Mouse (Mus musculus): ENCODE measurements around the gene Hdac9. TPM values are rescaled to one million over a fixed set of nuclear protein-coding genes. Genes with fewer than 3 reads are reported as not detected.

The Hdac9 gene
- total and polyA plus RNA-seq, 3 experiments, result 0.03 to 0.19 TPM; not detected in 1

GRCm38 (mm10) chr12:34871028-34871427 lies 45.9 kb downstream of the Hdac9 start (continued):
- TF ChIP-seq HCFC1 (IDR thresholded peaks at IDR 0.05; ENCODE audit: low read depth, low read length) (no peak), ZC3H11A (IDR thresholded peaks at IDR 0.05; ENCODE audit: low read depth, low read length) (no peak)

- H3K27me3 ChIP-seq (ENCODE audit: control insufficient read depth in 1 of 2, insufficient read depth in 2 of 2, low read length in 2 of 2), result no peaks in the 10 kb centered on the region
- H3K4me3 ChIP-seq (ENCODE audit: control insufficient read depth in 1 of 2, insufficient read depth in 1 of 2, low read depth in 2 of 2, low read length in 2 of 2), result no peak overlapping the region
- H3K4me1 ChIP-seq (ENCODE audit: control insufficient read depth in 1 of 2, insufficient read depth in 2 of 2, low read length in 2 of 2), result no peaks in the 10 kb centered on the region
- H3K9ac ChIP-seq (ENCODE audit: control insufficient read depth, low read depth, low read length, poor library complexity, severe bottlenecking), result no peak overlapping the region
- DNase-seq (ENCODE audit: low read depth, low spot score), result no peak
- no peak for TF ChIP-seq NELFE (IDR thresholded peaks at IDR 0.05; ENCODE audit: low read depth, low read length)
- no peak for TF ChIP-seq MYB (IDR thresholded peaks at IDR 0.05; ENCODE audit: low read depth, low read length)
- no peak for TF ChIP-seq USF2 (IDR thresholded peaks at IDR 0.05; ENCODE audit: borderline replicate concordance in 1 of 2, insufficient read depth in 1 of 2, low read depth in 1 of 2, low read length in 2 of 2)
- TF ChIP-seq POLR2A (IDR thresholded peaks at IDR 0.05; ENCODE audit: control insufficient read depth in 1 of 2, insufficient read depth in 1 of 2, low read depth in 1 of 2, low read length in 2 of 2, poor library complexity in 1 of 2), result no peak
- TF ChIP-seq MAFK (IDR thresholded peaks at IDR 0.05; ENCODE audit: borderline replicate concordance, low read depth, low read length), result no peak
- TF ChIP-seq ZNF384 (IDR thresholded peaks at IDR 0.05; ENCODE audit: low read depth, low read length), result no peak
- TF ChIP-seq MAZ (IDR thresholded peaks at IDR 0.05; ENCODE audit: low read depth, low read length), result no peak
- TF ChIP-seq ZKSCAN1 (IDR thresholded peaks at IDR 0.05; ENCODE audit: low read depth, low read length), result no peak
- no peaks in the 10 kb centered on the region for H3K79me2 ChIP-seq (ENCODE audit: control insufficient read depth, insufficient read depth, low read length, poor library complexity)
- no peaks in the 10 kb centered on the region for H3K9me3 ChIP-seq (replicated peaks; ENCODE audit: insufficient read depth, low read length)
- no peak overlapping the region for H3K27ac ChIP-seq (ENCODE audit: control insufficient read depth, low read depth, low read length)
- H3K36me3 ChIP-seq (ENCODE audit: control insufficient read depth in 1 of 2, insufficient read depth in 2 of 2, low read length in 2 of 2), result no peaks in the 10 kb centered on the region
Observed at GRCm38 (mm10) chr12:34841196-34841595, 75.7 kb downstream of the Hdac9 start.

GRCm38 (mm10) chr12:34837318-34837717 lies 79.6 kb downstream of the Hdac9 start:
- Histone ChIP-seq H3K9me3 (replicated peaks; ENCODE audit: insufficient read depth, low read length) (no peaks in the 10 kb centered on the region), H3K27ac (ENCODE audit: control insufficient read depth, low read depth, low read length) (no peak overlapping the region), H3K27me3 (ENCODE audit: control insufficient read depth in 1 of 2, insufficient read depth in 2 of 2, low read length in 2 of 2) (no peaks in the 10 kb centered on the region), H3K9ac (ENCODE audit: control insufficient read depth, low read depth, low read length, poor library complexity, severe bottlenecking) (no peak overlapping the region), H3K4me1 (ENCODE audit: control insufficient read depth in 1 of 2, insufficient read depth in 2 of 2, low read length in 2 of 2) (no peaks in the 10 kb centered on the region), H3K79me2 (ENCODE audit: control insufficient read depth, insufficient read depth, low read length, poor library complexity) (no peaks in the 10 kb centered on the region), H3K36me3 (ENCODE audit: control insufficient read depth in 1 of 2, insufficient read depth in 2 of 2, low read length in 2 of 2) (no peaks in the 10 kb centered on the region), H3K4me3 (ENCODE audit: control insufficient read depth in 1 of 2, insufficient read depth in 1 of 2, low read depth in 2 of 2, low read length in 2 of 2) (no peak overlapping the region)
- TF ChIP-seq HCFC1 (IDR thresholded peaks at IDR 0.05; ENCODE audit: low read depth, low read length) (no peak), CHD1 (IDR thresholded peaks at IDR 0.05; ENCODE audit: low read depth, low read length) (no peak), POLR2A (IDR thresholded peaks at IDR 0.05; ENCODE audit: control insufficient read depth in 1 of 2, insufficient read depth in 1 of 2, low read depth in 1 of 2, low read length in 2 of 2, poor library complexity in 1 of 2) (no peak), MYB (IDR thresholded peaks at IDR 0.05; ENCODE audit: low read depth, low read length) (no peak), POLR2AphosphoS5 (IDR thresholded peaks at IDR 0.05; ENCODE audit: borderline replicate concordance, low read depth, low read length) (no peak), EP300 (IDR thresholded peaks at IDR 0.05; ENCODE audit: low read depth in 1 of 2, low read length in 2 of 2) (no peak), MEF2A (IDR thresholded peaks at IDR 0.05; ENCODE audit: extremely low read depth, insufficient replicate concordance, low read depth, low read length, poor library complexity, severe bottlenecking) (no peak), ZKSCAN1 (IDR thresholded peaks at IDR 0.05; ENCODE audit: low read depth, low read length) (no peak), USF1 (IDR thresholded peaks at IDR 0.05; ENCODE audit: low read depth, low read length) (no peak), MXI1 (IDR thresholded peaks at IDR 0.05; ENCODE audit: low read depth, low read length) (no peak), ZNF384 (IDR thresholded peaks at IDR 0.05; ENCODE audit: low read depth, low read length) (no peak), BHLHE40 (IDR thresholded peaks at IDR 0.05; ENCODE audit: borderline replicate concordance, low read depth, low read length) (no peak), SIN3A (IDR thresholded peaks at IDR 0.05; ENCODE audit: low read length) (no peak), MYC (IDR thresholded peaks at IDR 0.05; ENCODE audit: low read depth, low read length) (no peak), NELFE (IDR thresholded peaks at IDR 0.05; ENCODE audit: low read depth, low read length) (no peak), JUND (IDR thresholded peaks at IDR 0.05; ENCODE audit: low read depth, low read length) (no peak), MAFK (IDR thresholded peaks at IDR 0.05; ENCODE audit: borderline replicate concordance, low read depth, low read length) (no peak)
- no peak for DNase-seq (ENCODE audit: low read depth, low spot score)
